Mouse (Mus musculus) spleen, adult 2 months (tissue): ENCODE results near the gene Irf2bp2. TPM values are rescaled to one million over a fixed set of nuclear protein-coding genes. Genes with fewer than 3 reads are reported as not detected.
A peak's percentile ranks its signal among the peaks of the same experiment; 100 is the strongest.

ENCODE experiments used
- DNase-seq, 2 experiments: peaks; one replicate each; pipeline versions ENCODE4 v3.0.0 to v3.0.0-alpha.2; 2012 to 2021; ENCODE audit warnings: low spot score in 2 of 2, low read depth in 1 of 2
- H3K27ac ChIP-seq: fragments of 200-500 bp; 2 replicates; pipeline ENCODE4 v1.5.1; 2012; ENCODE audit warnings: low read length, inconsistent platforms; ENCODE audit not compliant: insufficient read depth
- H3K27me3 ChIP-seq: fragments of 200-500 bp; 2 replicates; pipeline ENCODE4 v1.6.1; 2012; ENCODE audit warnings: mild to moderate bottlenecking, moderate library complexity, low read length, inconsistent platforms; ENCODE audit not compliant: control insufficient read depth, insufficient read depth
- H3K36me3 ChIP-seq: fragments of 200-500 bp; 2 replicates; pipeline ENCODE4 v1.6.1; 2012; ENCODE audit warnings: mild to moderate bottlenecking, low read length, inconsistent platforms; ENCODE audit not compliant: control insufficient read depth, insufficient read depth
- H3K4me1 ChIP-seq: fragments of 200-500 bp; 2 replicates; pipeline ENCODE4 v1.6.1; 2011; ENCODE audit warnings: inconsistent platforms; ENCODE audit not compliant: control insufficient read depth, insufficient read depth, insufficient read length
- H3K4me3 ChIP-seq: fragments of 200-500 bp; 2 replicates; pipeline ENCODE4 v1.5.1; 2011; ENCODE audit warnings: mild to moderate bottlenecking, inconsistent platforms; ENCODE audit not compliant: insufficient read depth, insufficient read length; ENCODE audit errors: extremely low read depth
- CTCF ChIP-seq: fragments of 200-500 bp; IDR thresholded peaks from 2 replicates; pipeline ENCODE4 v1.5.1; 2011; ENCODE audit warnings: mild to moderate bottlenecking, inconsistent platforms; ENCODE audit not compliant: insufficient read depth, insufficient read length, insufficient replicate concordance; ENCODE audit errors: extremely low read depth
- POLR2A ChIP-seq: fragments of 200-500 bp; IDR thresholded peaks from 2 replicates; pipeline ENCODE4 v1.6.1; 2011; ENCODE audit warnings: low read depth, low read length, inconsistent platforms
- WGBS: fragments of 180-500 bp; shearing (Covaris S2); methylation state at CpG from one replicate; pipeline ENCODE4 v1.1.7; 2018; 5-methylcytosine and 5-hydroxymethylcytosine counted together
- polyA plus RNA-seq: library from polyadenylated mRNA; depleted of rRNA; stranded (reverse); fragments of >200 nt; gene quantifications from 2 replicates; pipeline ENCODE4 v1.2.3, GENCODE M21; 2012

Irf2bp2 gene
- polyA plus RNA-seq, 1 experiment: 49.6 TPM

DNA sequence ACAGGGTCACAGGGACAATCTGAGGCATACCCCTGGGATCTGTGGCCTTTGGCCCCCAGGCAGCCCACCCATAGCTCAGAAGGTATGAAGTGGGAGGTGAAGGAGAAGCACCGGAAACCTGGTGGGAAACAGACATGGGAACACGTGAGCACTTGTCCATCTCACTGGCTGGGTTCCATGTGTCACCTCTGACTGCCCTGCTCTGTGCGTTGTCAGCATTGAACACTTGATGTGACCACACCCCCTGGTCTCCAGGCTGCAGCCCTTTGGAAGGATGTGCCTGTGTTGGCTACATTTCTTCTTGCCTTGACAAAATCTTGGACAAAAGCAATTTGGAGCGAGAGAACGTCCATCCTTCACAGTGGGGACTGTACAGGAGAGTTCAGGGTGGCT lies 20.9 kb upstream of the Irf2bp2 start:
- no peak for TF ChIP-seq CTCF
- H3K27me3 ChIP-seq: no peaks in the 10 kb centered on the region
- 44% methylated on average over 5 of the region's 5 CpGs for WGBS
- H3K27ac ChIP-seq: 0 out of 2 replicates have a peak overlapping the region, but pooled peaks have one; percentile 27
- DNase-seq: no peak
- no peak overlapping the region for H3K4me3 ChIP-seq
- no peaks in the 10 kb centered on the region for H3K36me3 ChIP-seq
- H3K4me1 ChIP-seq: peaks cover 27% of the 10 kb centered on the region; the same call in 1 of the 2 replicates

- no peaks in the 10 kb centered on the region for H3K36me3 ChIP-seq
- H3K4me1 ChIP-seq: peaks cover 27% of the 10 kb centered on the region; the same call in 1 of the 2 replicates
- TF ChIP-seq POLR2A (no peak), CTCF (no peak)
- DNase-seq: no peak
- H3K27me3 ChIP-seq: no peaks in the 10 kb centered on the region
- peak overlapping the region; percentile 27; the same call in 1 of the 2 replicates for H3K27ac ChIP-seq
- no peak overlapping the region for H3K4me3 ChIP-seq
- 37% methylated on average over 8 of the region's 8 CpGs for WGBS
These were observed 20.4 kb upstream of the Irf2bp2 start for GRCm38 (mm10) chr8:126614062-126614739.

DNA sequence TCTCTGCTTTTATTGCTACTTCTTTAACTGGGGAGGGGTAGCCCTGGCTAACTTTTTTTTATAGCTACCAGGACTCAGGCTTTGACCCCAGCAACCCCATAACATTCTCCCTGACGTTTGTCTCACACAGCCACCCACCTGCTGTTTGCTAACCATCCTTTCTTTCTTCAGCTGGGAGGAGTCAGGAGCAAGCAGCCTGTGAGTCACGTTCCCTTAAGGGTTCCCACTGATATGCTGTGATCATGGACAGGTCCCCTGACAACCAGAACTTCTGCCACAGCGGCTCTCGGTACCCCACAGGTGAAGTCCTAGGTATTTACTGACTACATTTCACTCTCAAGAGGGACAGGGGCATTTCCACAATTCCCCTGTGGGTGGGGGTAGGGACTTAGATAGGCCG lies 19.4 kb upstream of the Irf2bp2 start:
- no peaks in the 10 kb centered on the region for H3K36me3 ChIP-seq
- no peaks in the 10 kb centered on the region for H3K27me3 ChIP-seq
- no peak overlapping the region for H3K27ac ChIP-seq
- peaks cover 27% of the 10 kb centered on the region; the same call in 1 of the 2 replicates for H3K4me1 ChIP-seq
- TF ChIP-seq CTCF (no peak), POLR2A (no peak)
- WGBS: 72% methylated on average over 5 of the region's 5 CpGs
- DNase-seq: no peak
- H3K4me3 ChIP-seq: no peak overlapping the region

- no peaks in the 10 kb centered on the region for H3K36me3 ChIP-seq
- no peak for DNase-seq
- no peak for TF ChIP-seq CTCF
- no peak for TF ChIP-seq POLR2A
- 90% methylated on average over 3 of the region's 3 CpGs for WGBS
- no peak overlapping the region for H3K4me3 ChIP-seq
- no peak overlapping the region for H3K27ac ChIP-seq
- H3K27me3 ChIP-seq: no peaks in the 10 kb centered on the region
- H3K4me1 ChIP-seq: peaks cover 27% of the 10 kb centered on the region; the same call in 1 of the 2 replicates
These were observed 19.0 kb upstream of the Irf2bp2 start for GRCm38 (mm10) chr8:126612739-126613138.

DNA sequence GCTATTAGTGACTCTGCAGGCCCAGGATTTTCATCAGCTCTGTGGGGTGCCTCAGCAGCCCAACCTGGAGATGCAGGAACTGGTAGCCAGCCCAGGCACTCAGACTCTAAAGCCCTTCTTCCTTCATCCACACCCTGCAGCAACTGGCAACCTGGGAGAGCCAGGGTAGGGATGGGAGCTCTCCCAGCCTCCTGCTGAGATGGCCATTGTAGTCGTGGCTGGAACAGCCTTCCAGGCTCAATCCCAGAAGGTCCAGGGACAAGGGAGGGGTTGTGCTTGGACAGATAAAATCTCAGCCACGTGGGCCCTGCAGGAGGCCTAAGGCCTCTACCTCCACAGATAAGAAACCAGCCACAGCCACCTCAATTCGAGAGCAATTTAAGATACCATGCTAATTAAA lies 16.9 kb upstream of the Irf2bp2 start:
- TF ChIP-seq CTCF (no peak), POLR2A (no peak)
- peaks cover 21% of the 10 kb centered on the region; the same call in 1 of the 2 replicates for H3K4me1 ChIP-seq
- H3K27me3 ChIP-seq: no peaks in the 10 kb centered on the region
- no peak overlapping the region for H3K4me3 ChIP-seq
- no peaks in the 10 kb centered on the region for H3K36me3 ChIP-seq
- 73% methylated on average over 3 of the region's 3 CpGs for WGBS
- DNase-seq: no peak
- H3K27ac ChIP-seq: no peak overlapping the region

DNA sequence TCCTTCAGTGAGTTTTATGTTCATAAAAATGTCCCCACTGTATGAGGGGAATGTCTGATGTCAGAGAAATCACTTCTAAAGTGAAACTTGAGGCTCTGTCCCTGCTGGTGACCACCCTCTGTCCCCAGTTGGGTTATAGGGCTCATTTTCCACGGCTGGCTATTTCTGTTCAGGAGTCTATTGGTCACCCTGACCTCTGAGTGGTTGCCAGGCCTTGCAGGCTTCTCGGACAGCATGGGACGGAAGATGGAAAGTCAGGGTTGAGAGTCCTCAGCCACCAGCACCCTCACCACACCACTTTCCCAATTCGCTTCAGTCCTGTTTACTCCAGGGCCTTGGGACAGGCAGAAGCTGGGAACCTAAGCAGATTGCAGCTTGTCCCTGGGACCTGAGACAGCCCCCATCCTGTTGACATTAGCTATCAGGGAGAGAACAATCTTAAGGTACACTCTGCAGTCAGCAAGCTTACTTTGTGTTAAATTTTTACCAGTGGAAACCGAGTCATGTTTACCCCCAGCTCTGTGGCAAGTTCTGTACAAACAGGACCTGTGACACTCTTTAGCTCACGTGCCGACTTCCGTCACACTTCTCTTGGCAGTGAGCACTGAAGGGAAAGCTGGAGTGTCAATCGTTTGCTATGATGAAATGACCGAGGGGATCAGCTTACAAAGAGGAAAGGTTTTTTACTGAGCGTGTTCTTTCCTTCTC lies 15.9 kb upstream of the Irf2bp2 start:
- 92% methylated on average over 11 of the region's 11 CpGs for WGBS
- H3K36me3 ChIP-seq: no peaks in the 10 kb centered on the region
- DNase-seq: no peak

More for the DNA sequence above, 15.9 kb upstream of the Irf2bp2 start:
- Histone ChIP-seq H3K27ac (no peak overlapping the region), H3K4me1 (peaks cover 11% of the 10 kb centered on the region; the same call in 1 of the 2 replicates), H3K27me3 (no peaks in the 10 kb centered on the region), H3K4me3 (no peak overlapping the region)
- TF ChIP-seq POLR2A (no peak), CTCF (no peak)
